Mouse (Mus musculus) G1E (cell line): ENCODE data around the gene Rnf138rt1.

ENCODE experiments used
- CTCF ChIP-seq: IDR thresholded peaks from 2 replicates; pipeline ENCODE4 v1.5.1; 2012; ENCODE audit warnings: low read depth, low read length, inconsistent platforms, mixed read lengths
- GATA1 ChIP-seq: IDR thresholded peaks from 2 replicates; pipeline ENCODE4 v1.6.1; 2012; ENCODE audit warnings: borderline replicate concordance, low read length, inconsistent platforms, mixed read lengths
- TAL1 ChIP-seq: conservative IDR thresholded peaks from 2 replicates; pipeline ENCODE4 v1.6.1; 2012; ENCODE audit warnings: low read depth, low read length, inconsistent platforms, mixed read lengths

- TF ChIP-seq CTCF (no peak), TAL1 (no peak), GATA1 (no peak)
Observed at GRCm38 (mm10) chrX:163761435-163761828, 303 bp upstream of the Rnf138rt1 start.
